Mouse (Mus musculus) liver, embryonic 11.5 days (tissue): ENCODE data around the gene Hist1h4f. TPM values are rescaled to one million over a fixed set of nuclear protein-coding genes. Genes with fewer than 3 reads are reported as not detected.
"Not testable (repeated sequence)": the region's sequence is repeated elsewhere in the genome, so short reads cannot be mapped to it uniquely, and the experiment has no call there.

Experiments
- ATAC-seq: fragments of 200-750 bp; cut with Nextera tagmentation; replicated peaks from 2 replicates; pipeline ENCODE4 v1.8.0; 2017; ENCODE audit warnings: moderate number of reproducible peaks, mild to moderate bottlenecking, moderate TSS enrichment, moderate library complexity; ENCODE audit not compliant: low FRiP score
- DNase-seq: peaks from one replicate; pipeline ENCODE4 v3.0.0-alpha.2; 2017; ENCODE audit warnings: low spot score
- H3K27ac ChIP-seq: fragments of 300-500 bp; sonication (generic); 2 replicates; pipeline ENCODE4 v1.5.1; 2014; ENCODE audit warnings: mild to moderate bottlenecking, low read depth, low read length, control low read depth
- H3K27me3 ChIP-seq: fragments of 300-500 bp; sonication (generic); replicated peaks from 2 replicates; pipeline ENCODE4 v1.6.1; 2014; ENCODE audit warnings: low read length, mixed read lengths; ENCODE audit not compliant: control insufficient read depth, insufficient read depth
- H3K36me3 ChIP-seq: fragments of 300-500 bp; sonication (generic); 2 replicates; pipeline ENCODE4 v1.6.1; 2014; ENCODE audit warnings: mild to moderate bottlenecking, low read length, moderate library complexity, mixed read lengths; ENCODE audit not compliant: control insufficient read depth, insufficient read depth
- H3K4me1 ChIP-seq: fragments of 300-500 bp; sonication (generic); replicated peaks from 2 replicates; pipeline ENCODE4 v1.6.1; 2014; ENCODE audit warnings: low read length, mixed read lengths; ENCODE audit not compliant: control insufficient read depth, insufficient read depth
- H3K4me2 ChIP-seq: fragments of 300-500 bp; sonication (generic); 2 replicates; pipeline ENCODE4 v1.6.1; 2014; ENCODE audit warnings: mild to moderate bottlenecking, control low read depth, moderate library complexity
- H3K4me3 ChIP-seq: fragments of 300-500 bp; sonication (generic); 2 replicates; pipeline ENCODE4 v1.5.1; 2014; ENCODE audit warnings: low read depth, low read length, control low read depth
- H3K9ac ChIP-seq: fragments of 300-500 bp; sonication (generic); 2 replicates; pipeline ENCODE4 v1.6.1; 2014; ENCODE audit warnings: low read depth, low read length, control low read depth
- H3K9me3 ChIP-seq: fragments of 300-500 bp; sonication (generic); 2 replicates; pipeline ENCODE4 v1.6.1; 2016; ENCODE audit warnings: low read length, inconsistent platforms, mixed read lengths; ENCODE audit not compliant: control insufficient read depth
- WGBS: fragments of 180-500 bp; shearing (Covaris S2); extraction: QIAGEN DNeasy Blood & Tissue Kit; methylation state at CpG from one replicate; pipeline ENCODE4 v1.1.7; 2014; 5-methylcytosine and 5-hydroxymethylcytosine counted together
- polyA plus RNA-seq: library from polyadenylated mRNA; unstranded; fragments of >200 nt; fragmentation: Nextera tagmentation; extraction: Ambion mirVana; gene quantifications from 2 replicates; pipeline ENCODE4 v1.2.1, GENCODE M21; 2014

Gene Hist1h4f
- polyA plus RNA-seq, 1 experiment from 2014 or later = 1.4 TPM

DNA sequence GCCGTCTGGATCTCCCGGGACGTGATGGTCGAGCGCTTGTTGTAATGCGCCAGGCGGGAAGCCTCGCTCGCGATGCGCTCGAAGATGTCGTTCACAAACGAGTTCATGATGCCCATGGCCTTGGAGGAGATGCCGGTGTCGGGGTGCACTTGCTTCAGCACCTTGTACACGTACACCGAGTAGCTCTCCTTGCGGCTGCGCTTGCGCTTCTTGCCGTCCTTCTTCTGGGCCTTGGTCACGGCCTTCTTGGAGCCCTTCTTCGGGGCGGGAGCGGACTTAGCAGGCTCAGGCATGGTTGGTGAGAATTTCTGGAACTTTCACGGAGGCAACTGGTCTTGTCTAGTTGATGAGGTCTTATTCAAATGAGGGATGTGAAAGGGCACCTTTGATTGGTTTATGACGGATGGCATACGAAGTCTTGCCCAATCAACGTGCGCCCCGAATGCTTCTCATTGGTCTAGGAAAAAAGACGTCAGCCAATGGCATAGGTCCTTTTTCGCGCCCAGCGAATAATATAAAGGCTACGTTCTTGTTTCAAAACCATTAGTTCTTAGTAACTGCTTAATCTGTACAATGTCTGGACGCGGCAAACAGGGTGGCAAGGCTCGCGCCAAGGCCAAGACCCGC is 22.6 kb upstream of the Hist1h4f start, which contains the start of the genes Hist1h2bf and Hist1h2ad:
Gene Hist1h2bf, minus strand, starts transcription at position 299 of the 627 bp plus-strand sequence.
Gene Hist1h2ad, plus strand, starts transcription at position 484 of the 627 bp plus-strand sequence.
- WGBS = under 1% methylated on average over 30 of the region's 42 CpGs
- not testable (repeated sequence) for H3K36me3 ChIP-seq, H3K27me3 ChIP-seq, H3K4me1 ChIP-seq, H3K9me3 ChIP-seq
- ATAC-seq = peak; percentile 77
- peak within 1 kb of the TSS; percentile 79 for H3K9ac ChIP-seq
- DNase-seq = peak; percentile 80
- peak within 1 kb of the TSS; percentile 92 for H3K4me2 ChIP-seq
- peak within 1 kb of the TSS; percentile 50 for H3K4me3 ChIP-seq
- peak within 1 kb of the TSS; percentile 99 for H3K27ac ChIP-seq

DNA sequence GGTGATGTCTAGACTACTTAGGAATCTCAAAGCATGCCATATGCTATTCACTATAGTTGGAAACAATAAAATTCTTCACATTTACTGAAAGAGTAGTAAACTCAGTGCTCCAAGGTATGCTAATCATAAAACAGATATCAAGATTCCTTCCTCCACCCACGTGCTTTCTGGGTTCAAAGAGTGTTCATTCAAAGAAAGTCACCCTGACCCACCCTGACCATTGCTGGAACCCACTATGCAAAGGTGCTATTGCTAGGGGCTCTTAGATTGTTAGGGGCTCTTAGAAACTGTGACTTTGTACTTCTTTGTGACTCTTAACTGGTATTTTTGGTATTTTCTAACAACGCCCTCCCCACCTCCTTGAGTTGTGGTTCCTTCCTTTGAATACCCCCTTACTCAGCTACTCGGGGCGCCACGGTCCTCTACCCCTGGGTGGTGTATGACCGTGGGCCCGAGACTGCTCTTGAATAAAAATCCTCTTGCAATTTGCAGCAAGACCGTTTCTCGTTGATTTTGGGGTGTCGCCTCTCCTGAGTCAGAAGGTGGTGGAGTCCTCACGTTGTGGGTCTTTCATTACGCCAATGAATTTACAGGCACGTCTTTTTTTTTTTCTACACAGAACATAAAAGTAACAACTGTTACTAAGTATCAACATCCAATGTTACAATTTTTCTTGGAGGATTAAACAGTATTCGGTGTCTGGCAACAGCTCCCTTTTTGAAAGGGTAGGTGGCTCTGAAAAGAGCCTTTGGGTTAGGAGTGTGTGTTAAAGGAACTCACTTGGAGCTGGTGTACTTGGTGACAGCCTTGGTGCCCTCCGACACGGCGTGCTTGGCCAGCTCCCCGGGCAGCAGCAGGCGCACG is 21.8 kb upstream of the Hist1h4f start:
- WGBS = 8% methylated on average over 18 of the region's 20 CpGs
- peak overlapping the region; percentile 79 for H3K9ac ChIP-seq
- H3K36me3 ChIP-seq, H3K4me1 ChIP-seq, H3K27me3 ChIP-seq, ATAC-seq, H3K9me3 ChIP-seq, DNase-seq: not testable (repeated sequence)
- H3K4me3 ChIP-seq = peak overlapping the region; percentile 50
- peak overlapping the region; percentile 73 for H3K4me2 ChIP-seq
- H3K27ac ChIP-seq = peak overlapping the region; percentile 98

- Histone ChIP-seq H3K27ac (peak overlapping the region; percentile 98), H3K4me1 (peaks cover 7% of the 10 kb centered on the region), H3K4me2 (peak overlapping the region; percentile 73), H3K36me3 (no peaks in the 10 kb centered on the region), H3K4me3 (peak overlapping the region; percentile 50), H3K27me3 (no peaks in the 10 kb centered on the region), H3K9me3 (no peaks in the 10 kb centered on the region), H3K9ac (peak overlapping the region; percentile 79)
- WGBS = 32% methylated on average over 2 of the region's 2 CpGs
- no peak for ATAC-seq
- DNase-seq = no peak
Measured at GRCm38 (mm10) chr13:23572218-23573033, 21.0 kb upstream of the Hist1h4f start.

GRCm38 (mm10) chr13:23571504-23572217 is 20.2 kb upstream of the Hist1h4f start:
- H3K9ac ChIP-seq = peak overlapping the region; percentile 79
- peak overlapping the region; percentile 98 for H3K27ac ChIP-seq
- WGBS = under 1% methylated on average over 9 of the region's 34 CpGs
- not testable (repeated sequence) for H3K4me1 ChIP-seq, H3K36me3 ChIP-seq, H3K27me3 ChIP-seq, DNase-seq, H3K9me3 ChIP-seq
- peak; percentile 10 for ATAC-seq
- H3K4me3 ChIP-seq = peak overlapping the region; percentile 50
- H3K4me2 ChIP-seq = peak overlapping the region; percentile 73

GRCm38 (mm10) chr13:23571022-23571503 is 19.6 kb upstream of the Hist1h4f start, which contains the start of the genes Hist1h2ae and Hist1h2bg:
Gene Hist1h2ae, minus strand, starts transcription at chr13:23571220.
Gene Hist1h2bg, plus strand, starts transcription at chr13:23571396.
- 0% methylated on average over 18 of the region's 18 CpGs for WGBS
- H3K9ac ChIP-seq = peak within 1 kb of the TSS; percentile 79
- no peaks in the 10 kb centered on the region for H3K36me3 ChIP-seq
- peak within 1 kb of the TSS; percentile 98 for H3K27ac ChIP-seq
- no peaks in the 10 kb centered on the region for H3K27me3 ChIP-seq
- peak within 1 kb of the TSS; percentile 73 for H3K4me2 ChIP-seq
- H3K4me3 ChIP-seq = peak within 1 kb of the TSS; percentile 50
- DNase-seq (peak; percentile 77), ATAC-seq (peak; percentile 82)
- H3K9me3 ChIP-seq = no peaks in the 10 kb centered on the region
- no peaks in the 10 kb centered on the region for H3K4me1 ChIP-seq

DNA sequence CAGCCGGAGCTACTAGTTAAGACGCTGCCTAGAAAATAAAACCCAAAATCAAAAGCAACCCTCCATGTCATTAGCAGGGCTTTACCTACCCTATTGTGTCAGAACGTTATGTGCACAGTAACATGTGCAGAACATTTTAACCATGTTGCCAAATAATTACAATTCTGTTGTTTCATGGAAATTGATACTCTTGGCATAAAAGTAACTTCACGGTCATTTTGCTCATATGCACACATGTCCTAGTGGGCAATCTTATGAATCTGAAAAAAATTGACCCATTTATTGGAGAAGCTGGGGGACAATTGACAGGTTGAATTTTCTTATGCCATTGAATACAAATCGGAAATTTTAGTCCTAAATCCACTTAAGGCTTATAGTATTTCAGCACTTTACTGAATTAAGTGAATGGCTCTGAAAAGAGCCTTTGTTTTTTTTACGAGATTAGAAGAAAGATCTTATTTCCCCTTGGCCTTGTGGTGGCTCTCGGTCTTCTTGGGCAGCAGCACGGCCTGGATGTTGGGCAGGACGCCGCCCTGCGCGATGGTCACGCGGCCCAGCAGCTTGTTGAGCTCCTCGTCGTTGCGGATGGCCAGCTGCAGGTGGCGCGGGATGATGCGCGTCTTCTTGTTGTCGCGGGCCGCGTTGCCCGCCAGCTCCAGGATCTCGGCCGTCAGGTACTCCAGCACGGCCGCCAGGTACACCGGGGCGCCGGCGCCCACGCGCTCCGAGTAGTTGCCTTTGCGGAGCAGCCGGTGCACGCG is 19.0 kb upstream of the Hist1h4f start:
- H3K27me3 ChIP-seq, H3K9me3 ChIP-seq, H3K4me1 ChIP-seq, H3K36me3 ChIP-seq, DNase-seq, ATAC-seq: not testable (repeated sequence)
- peak overlapping the region; percentile 97 for H3K27ac ChIP-seq
- peak overlapping the region; percentile 37 for H3K4me3 ChIP-seq
- peak overlapping the region; percentile 66 for H3K4me2 ChIP-seq
- peak overlapping the region; percentile 69 for H3K9ac ChIP-seq
- WGBS = 2% methylated on average over 24 of the region's 41 CpGs

DNA sequence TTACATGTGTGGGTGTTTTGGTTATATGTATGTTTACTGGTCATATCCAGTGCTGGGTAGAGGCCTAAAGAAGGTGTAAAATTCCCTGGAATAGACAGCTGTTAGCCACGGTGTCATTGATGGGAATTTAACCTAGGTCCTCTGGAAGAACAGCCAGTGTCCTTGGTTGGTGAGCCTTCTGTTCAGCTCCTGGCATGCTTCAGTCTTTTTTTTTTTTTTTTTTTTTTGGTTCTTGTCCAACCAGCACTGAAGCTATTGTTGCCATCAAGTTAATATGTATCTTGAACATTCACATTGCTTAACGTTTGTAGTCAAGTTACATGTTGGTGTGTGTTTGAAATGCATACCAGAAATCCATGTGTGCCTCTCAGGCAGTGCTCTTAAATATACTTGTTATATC is 13.0 kb upstream of the Hist1h4f start:
- no peak for DNase-seq
- WGBS = 84% methylated on average over 2 of the region's 2 CpGs
- Histone ChIP-seq H3K27me3 (no peaks in the 10 kb centered on the region), H3K9me3 (no peaks in the 10 kb centered on the region), H3K9ac (no peak overlapping the region), H3K4me1 (no peaks in the 10 kb centered on the region), H3K4me3 (no peak overlapping the region), H3K36me3 (no peaks in the 10 kb centered on the region), H3K4me2 (no peak overlapping the region), H3K27ac (peak overlapping the region; percentile 100; the same call in 1 of the 2 replicates)
- no peak for ATAC-seq
